Mouse (Mus musculus): ENCODE data around the gene Atg101.
A peak's percentile ranks its signal among the peaks of the same experiment; 100 is the strongest.
"Not testable (repeated sequence)": the region's sequence is repeated elsewhere in the genome, so short reads cannot be mapped to it uniquely, and the experiment has no call there.

Atg101 gene

GRCm38 (mm10) chr15:101312006-101312405, 27.9 kb downstream of the Atg101 start:
- DNase-seq (ENCODE audit: low read depth, low spot score), result no peak

- DNase-seq (ENCODE audit: low read depth, low spot score), result no peak
These were observed 31.3 kb downstream of the Atg101 start for GRCm38 (mm10) chr15:101315378-101315777.

GRCm38 (mm10) chr15:101315832-101316231, 31.8 kb downstream of the Atg101 start:
- peak; percentile 20 for DNase-seq (ENCODE audit: low read depth, low spot score)

GRCm38 (mm10) chr15:101316279-101316912, 32.3 kb downstream of the Atg101 start:
- no peak for DNase-seq (ENCODE audit: low read depth, low spot score)

- no peak for DNase-seq (ENCODE audit: low read depth, low spot score)
These were observed 33.1 kb downstream of the Atg101 start for GRCm38 (mm10) chr15:101316913-101317813.

- DNase-seq (ENCODE audit: low read depth, low spot score), result no peak
These were observed 33.9 kb downstream of the Atg101 start for GRCm38 (mm10) chr15:101317814-101318500.

- no peak for DNase-seq (ENCODE audit: low read depth, low spot score)
These were observed 35.1 kb downstream of the Atg101 start for GRCm38 (mm10) chr15:101318889-101319765.

- no peak for DNase-seq (ENCODE audit: low read depth, low spot score)
These were observed 36.0 kb downstream of the Atg101 start for GRCm38 (mm10) chr15:101320010-101320617.

- no peak for DNase-seq (ENCODE audit: low read depth, low spot score)
These were observed 36.6 kb downstream of the Atg101 start for GRCm38 (mm10) chr15:101320618-101321041.

GRCm38 (mm10) chr15:101321126-101321525, 37.1 kb downstream of the Atg101 start:
- DNase-seq (ENCODE audit: low read depth, low spot score), result no peak

- no peak for DNase-seq (ENCODE audit: low read depth, low spot score)
These were observed 38.0 kb downstream of the Atg101 start for GRCm38 (mm10) chr15:101322106-101322505.

- no peak for DNase-seq (ENCODE audit: low read depth, low spot score)
These were observed 38.6 kb downstream of the Atg101 start for GRCm38 (mm10) chr15:101322640-101323039.

- DNase-seq (ENCODE audit: low read depth, low spot score), result no peak
These were observed 39.4 kb downstream of the Atg101 start for GRCm38 (mm10) chr15:101323511-101323910.

- not testable (repeated sequence) for DNase-seq (ENCODE audit: low read depth, low spot score)
These were observed 40.3 kb downstream of the Atg101 start for GRCm38 (mm10) chr15:101324409-101324808.

- DNase-seq (ENCODE audit: low read depth, low spot score), result no peak
These were observed 42.0 kb downstream of the Atg101 start for GRCm38 (mm10) chr15:101325991-101326534.

- no peak for DNase-seq (ENCODE audit: low read depth, low spot score)
These were observed 43.2 kb downstream of the Atg101 start for GRCm38 (mm10) chr15:101327282-101327681.

GRCm38 (mm10) chr15:101328876-101329563, 44.9 kb downstream of the Atg101 start:
- DNase-seq (ENCODE audit: low read depth, low spot score), result no peak

GRCm38 (mm10) chr15:101329564-101329892, 45.5 kb downstream of the Atg101 start:
- no peak for DNase-seq (ENCODE audit: low read depth, low spot score)

GRCm38 (mm10) chr15:101331090-101331489, 47.0 kb downstream of the Atg101 start:
- DNase-seq (ENCODE audit: low read depth, low spot score), result no peak

GRCm38 (mm10) chr15:101332370-101332769, 48.3 kb downstream of the Atg101 start:
- DNase-seq (ENCODE audit: low read depth, low spot score), result no peak
